Mouse (Mus musculus) bone marrow macrophage, adult 2 months (primary cell): Measurements from ENCODE around the gene Slc20a1. TPM values are rescaled to one million over a fixed set of nuclear protein-coding genes. Genes with fewer than 3 reads are reported as not detected.

Experiments
- H3K27ac ChIP-seq: 2 replicates; pipeline ENCODE4 v1.5.1; 2012; ENCODE audit warnings: low read depth, low read length; ENCODE audit not compliant: insufficient read depth
- H3K4me1 ChIP-seq: 2 replicates; pipeline ENCODE4 v1.6.1; 2012; ENCODE audit warnings: low read length; ENCODE audit not compliant: control insufficient read depth, insufficient read depth
- H3K4me3 ChIP-seq: 2 replicates; pipeline ENCODE4 v1.5.1; 2012; ENCODE audit warnings: mild to moderate bottlenecking, low read length, moderate library complexity; ENCODE audit not compliant: insufficient read depth
- CTCF ChIP-seq: IDR thresholded peaks from 2 replicates; pipeline ENCODE4 v1.5.1; 2012; ENCODE audit warnings: low read depth, mild to moderate bottlenecking, low read length, moderate library complexity
- POLR2A ChIP-seq: IDR thresholded peaks from 2 replicates; pipeline ENCODE4 v1.6.1; 2012; ENCODE audit warnings: mild to moderate bottlenecking, low read depth, low read length, borderline replicate concordance
- polyA plus RNA-seq: library from polyadenylated mRNA; stranded (reverse); fragments of >200 nt; gene quantifications from 2 replicates; pipeline ENCODE4 v1.2.4, GENCODE M21; 2012; ENCODE audit not compliant: missing spikeins, insufficient read depth, insufficient read length

Gene Slc20a1
- polyA plus RNA-seq, 1 experiment, result 29.5 TPM

DNA sequence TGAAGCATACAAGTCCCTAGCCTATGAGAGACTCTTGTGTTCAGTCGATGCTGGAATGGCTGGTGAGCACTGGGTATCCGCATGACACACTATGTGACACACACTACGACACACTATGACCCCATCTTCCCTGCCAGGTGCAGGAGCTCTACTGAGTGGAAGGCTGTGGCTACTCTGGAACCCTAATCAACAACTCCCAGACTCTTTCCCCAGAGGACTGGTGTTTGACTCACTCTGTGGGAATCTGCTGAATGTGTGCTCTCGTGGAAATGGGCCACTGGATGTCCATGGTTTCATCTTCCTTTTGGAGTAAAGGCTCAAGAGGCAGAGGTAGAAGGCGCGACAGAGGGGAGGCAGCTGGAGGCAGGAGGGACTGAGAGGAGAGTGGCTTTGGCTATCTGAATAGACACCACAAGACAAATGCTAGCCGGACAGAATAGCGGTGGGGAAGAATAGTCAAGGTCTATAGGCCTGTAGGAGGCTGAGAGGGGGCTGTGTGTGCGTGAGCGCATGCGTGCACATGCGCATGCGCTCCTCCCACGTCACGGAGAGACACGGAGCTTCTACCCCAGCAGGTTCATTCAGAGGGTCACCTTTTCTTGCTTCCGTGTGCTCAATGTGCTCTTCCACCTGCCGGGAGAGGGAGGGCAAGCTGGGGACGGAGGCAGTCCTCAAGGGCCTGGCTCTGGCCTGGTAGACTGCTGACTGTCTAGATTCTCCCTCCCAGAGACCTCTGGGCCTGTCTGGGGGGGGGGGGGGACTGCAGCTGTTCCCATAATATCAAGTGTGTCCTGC is 54.5 kb downstream of the Slc20a1 start:
- H3K4me3 ChIP-seq, result no peak overlapping the region
- H3K27ac ChIP-seq, result no peak overlapping the region
- H3K4me1 ChIP-seq, result no peaks in the 10 kb centered on the region
- TF ChIP-seq CTCF (no peak), POLR2A (no peak)

DNA sequence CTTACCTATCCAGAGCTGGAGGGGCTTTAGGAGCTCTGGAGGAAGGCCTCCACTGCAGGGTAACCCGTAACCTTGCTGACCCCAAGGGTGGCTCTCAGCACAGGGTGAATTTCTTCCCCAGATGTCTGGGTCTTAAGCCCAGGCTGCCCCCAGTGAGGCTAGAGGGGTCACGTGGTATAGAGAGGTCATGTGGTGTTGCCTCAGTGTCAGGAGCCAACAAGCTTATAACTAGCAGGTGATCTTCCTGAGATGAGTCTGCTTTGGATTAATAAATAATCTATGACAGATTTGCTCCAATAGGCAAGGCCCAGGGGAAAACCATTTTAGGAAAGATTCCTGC is 55.0 kb downstream of the Slc20a1 start:
- no peak overlapping the region for H3K4me3 ChIP-seq
- H3K4me1 ChIP-seq, result no peaks in the 10 kb centered on the region
- no peak overlapping the region for H3K27ac ChIP-seq
- TF ChIP-seq POLR2A, result no peak
- TF ChIP-seq CTCF, result no peak

DNA sequence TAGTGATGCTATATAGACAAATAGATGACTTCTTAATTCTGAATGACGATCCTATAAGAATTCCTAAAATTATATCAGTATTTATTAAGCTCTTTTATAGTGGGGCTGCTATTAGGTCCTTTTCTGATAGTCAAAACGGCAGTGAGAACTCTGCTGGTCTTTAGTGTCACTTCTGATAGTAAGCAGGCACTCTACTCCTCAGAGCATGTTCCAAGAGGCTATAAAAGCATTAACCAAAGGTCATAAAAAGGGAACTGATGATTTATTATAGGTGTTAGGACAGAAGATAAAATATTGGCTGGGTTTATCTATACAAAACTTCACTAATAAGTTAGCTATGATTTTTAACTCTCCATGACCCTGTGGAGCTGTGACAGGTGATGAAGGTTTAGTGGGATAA is 55.5 kb downstream of the Slc20a1 start:
- no peak overlapping the region for H3K27ac ChIP-seq
- TF ChIP-seq CTCF, result no peak
- no peak for TF ChIP-seq POLR2A
- H3K4me3 ChIP-seq, result no peak overlapping the region
- no peaks in the 10 kb centered on the region for H3K4me1 ChIP-seq

DNA sequence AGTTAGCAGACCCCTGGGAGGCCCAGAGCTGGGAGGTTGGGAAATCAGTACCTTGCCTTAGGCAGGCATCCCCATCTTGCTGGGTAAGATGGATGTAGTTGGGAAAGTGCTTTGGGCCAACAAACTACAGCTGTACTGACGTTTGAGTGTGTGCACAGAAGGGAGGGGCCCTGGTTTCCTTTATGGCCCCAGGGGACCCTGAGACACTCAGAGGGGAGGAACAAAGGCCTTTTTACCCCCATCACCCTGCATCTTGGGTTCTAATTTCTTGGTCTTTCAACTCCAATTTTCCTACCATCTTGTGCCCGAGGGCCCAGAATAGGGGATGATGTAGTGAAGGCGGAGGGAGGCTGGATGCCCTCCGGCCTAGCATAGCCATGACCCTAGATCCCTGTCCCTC is 57.4 kb downstream of the Slc20a1 start:
- TF ChIP-seq CTCF, result no peak
- no peak for TF ChIP-seq POLR2A

DNA sequence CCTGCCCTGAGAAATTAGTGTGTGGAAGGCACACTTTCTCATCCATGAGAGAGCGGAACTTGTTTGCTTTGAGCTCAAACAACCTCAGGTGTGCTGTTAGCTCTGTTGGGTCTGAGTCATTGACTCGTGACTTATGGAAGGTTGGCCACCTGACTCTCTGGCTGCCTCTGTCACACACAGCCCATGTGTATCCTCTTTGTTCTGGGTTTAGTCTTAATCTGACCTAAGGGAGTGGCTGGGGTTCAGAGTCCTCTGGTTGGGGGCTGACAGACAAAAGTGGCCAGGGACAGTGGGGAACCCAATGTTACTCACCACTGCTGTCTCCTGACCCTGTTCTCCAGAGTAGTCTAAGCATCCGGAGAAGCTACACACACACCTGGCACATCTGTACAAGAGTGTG is 59.5 kb downstream of the Slc20a1 start:
- TF ChIP-seq POLR2A (no peak), CTCF (no peak)
- Histone ChIP-seq H3K4me3 (no peak overlapping the region), H3K27ac (no peak overlapping the region), H3K4me1 (peaks cover 18% of the 10 kb centered on the region)

More for the DNA sequence above, 57.4 kb downstream of the Slc20a1 start:
- H3K4me1 ChIP-seq, result peaks cover 3% of the 10 kb centered on the region; the same call in 1 of the 2 replicates
- H3K27ac ChIP-seq, result no peak overlapping the region
- H3K4me3 ChIP-seq, result no peak overlapping the region

DNA sequence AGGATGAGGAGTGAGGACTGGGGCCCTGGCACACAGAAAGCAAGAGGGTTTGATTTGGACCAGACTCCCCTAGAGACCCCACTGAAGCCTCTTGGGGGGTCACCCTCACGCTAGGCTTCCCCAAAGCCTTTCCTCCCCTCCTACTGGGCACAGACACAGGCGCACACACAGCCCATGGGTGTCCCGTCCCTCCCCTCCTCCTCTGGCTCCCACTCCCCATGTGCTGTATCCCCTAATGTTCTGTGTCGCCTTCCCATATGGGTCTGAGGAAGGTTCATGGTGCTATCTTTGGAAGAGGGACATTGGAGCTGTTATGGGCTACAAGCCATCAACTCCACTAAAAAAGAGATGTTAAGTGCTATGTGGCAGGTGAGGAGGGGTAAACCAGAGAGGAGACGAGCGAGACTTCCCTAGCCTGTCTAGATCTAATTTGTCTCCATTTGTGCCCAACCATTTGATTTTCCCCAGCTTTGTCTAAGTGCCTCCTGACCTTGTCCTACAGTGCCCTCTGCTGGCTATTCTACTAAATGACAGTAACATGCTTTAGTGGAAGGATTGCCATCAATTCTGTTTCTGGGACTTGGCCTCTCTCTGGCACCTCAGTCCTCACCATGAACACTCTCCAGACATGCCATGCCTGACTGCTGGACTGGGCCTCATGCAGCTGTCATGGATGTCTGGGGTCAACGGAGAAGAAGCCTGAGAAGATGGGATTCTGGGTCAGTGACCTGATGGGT is 60.1 kb downstream of the Slc20a1 start:
- Histone ChIP-seq H3K27ac (no peak overlapping the region), H3K4me3 (no peak overlapping the region), H3K4me1 (peaks cover 24% of the 10 kb centered on the region)
- no peak for TF ChIP-seq POLR2A
- TF ChIP-seq CTCF, result no peak

DNA sequence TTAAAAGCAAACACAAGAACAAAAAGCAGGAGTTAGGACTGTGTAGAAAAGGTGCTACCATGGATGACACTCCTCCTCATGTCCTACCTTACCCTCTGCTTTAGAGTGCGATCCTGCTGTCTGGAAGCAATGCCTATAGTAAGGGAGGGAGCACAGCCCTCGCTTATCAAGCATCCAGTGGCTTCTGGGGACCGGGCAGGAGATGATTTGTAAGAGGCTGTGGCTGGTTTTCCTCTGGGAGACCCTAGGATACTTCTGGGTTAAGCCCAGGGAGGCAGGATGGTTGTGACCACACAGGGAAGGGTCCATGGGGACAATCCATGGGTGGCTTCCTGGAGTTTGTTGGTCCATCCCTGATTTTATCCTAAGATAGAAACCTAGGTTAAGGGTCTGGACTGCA is 62.1 kb downstream of the Slc20a1 start:
- Histone ChIP-seq H3K4me1 (peaks cover 32% of the 10 kb centered on the region), H3K4me3 (no peak overlapping the region), H3K27ac (no peak overlapping the region)
- no peak for TF ChIP-seq CTCF

Other genes with a start within 250 kb of the Slc20a1 start
- 5.4 TPM in 2 replicates for gene Zc3h6, start 231.4 kb upstream of the Slc20a1 start, polyA plus RNA-seq
- gene Gm10762, start 231.0 kb upstream of the Slc20a1 start, polyA plus RNA-seq, result 1.2 and 1.6 TPM in 2 replicates
- gene Vinac1, start 150.6 kb upstream of the Slc20a1 start, polyA plus RNA-seq, result not detected in 2 replicates
- 5.9 and 7.5 TPM in 2 replicates for gene Ttl, start 132.8 kb upstream of the Slc20a1 start, polyA plus RNA-seq
- 6.8 and 8.3 TPM in 2 replicates for gene Polr1b, start 97.8 kb upstream of the Slc20a1 start, polyA plus RNA-seq
- 15.3 and 20.0 TPM in 2 replicates for gene Chchd5, start 69.1 kb upstream of the Slc20a1 start, polyA plus RNA-seq
- 22.2 and 24.5 TPM in 2 replicates for gene Ckap2l, start 98.4 kb downstream of the Slc20a1 start, polyA plus RNA-seq
- not detected in 2 replicates for gene Il1a, start 111.2 kb downstream of the Slc20a1 start, polyA plus RNA-seq
- 26.0 and 30.4 TPM in 2 replicates for gene Il1b, start 172.4 kb downstream of the Slc20a1 start, polyA plus RNA-seq